Mouse (Mus musculus) CH12.LX (cell line): ENCODE measurements around the gene Wdfy3. TPM values are rescaled to one million over a fixed set of nuclear protein-coding genes. Genes with fewer than 3 reads are reported as not detected.

Experiments used
- DNase-seq: peaks from one replicate; pipeline ENCODE4 v3.0.0-alpha.2; 2013; ENCODE audit errors: extremely low read depth
- H3K27ac ChIP-seq: 2 replicates; pipeline ENCODE4 v1.5.1; 2012; ENCODE audit warnings: low read depth, mild to moderate bottlenecking, control low read depth, moderate library complexity; ENCODE audit not compliant: insufficient read depth
- H3K27me3 ChIP-seq: replicated peaks from 2 replicates; pipeline ENCODE3; 2012; ENCODE audit warnings: inconsistent platforms
- H3K36me3 ChIP-seq, 2 experiments: replicated peaks in 1 of 2; 2 replicates each; pipeline versions ENCODE3 to v1.6.1; 2012; ENCODE audit warnings: inconsistent platforms in 1 of 2, low read length in 1 of 2, mild to moderate bottlenecking in 1 of 2, mixed read lengths in 1 of 2, moderate library complexity in 1 of 2; ENCODE audit not compliant: control insufficient read depth in 1 of 2, insufficient read depth in 1 of 2
- H3K4me1 ChIP-seq, 2 experiments: 2 replicates each; pipeline ENCODE4 v1.6.1; 2012; ENCODE audit warnings: inconsistent platforms in 1 of 2, moderate library complexity in 1 of 2; ENCODE audit not compliant: insufficient read depth in 2 of 2, control insufficient read depth in 1 of 2
- H3K4me2 ChIP-seq: 2 replicates; pipeline ENCODE4 v1.6.1; 2012; ENCODE audit warnings: low read depth, mild to moderate bottlenecking, control low read depth; ENCODE audit not compliant: poor library complexity, insufficient read depth, severe bottlenecking
- H3K4me3 ChIP-seq, 3 experiments: fragments of 150-350 bp in 1 of 3; sonication (generic) in 1 of 3; replicated peaks in 1 of 3; 2 replicates each; pipeline versions ENCODE3 to v1.5.1; 2011 to 2012; ENCODE audit warnings: low read depth in 2 of 3, low read length in 2 of 3, mild to moderate bottlenecking in 2 of 3, moderate library complexity in 2 of 3, control low read depth in 1 of 3, improper control_type of control experiment in 1 of 3, inconsistent platforms in 1 of 3, mixed read lengths in 1 of 3; ENCODE audit not compliant: poor library complexity in 1 of 3
- H3K79me2 ChIP-seq: replicated peaks from 2 replicates; pipeline ENCODE4 v1.6.1; 2012; ENCODE audit warnings: mild to moderate bottlenecking, moderate library complexity; ENCODE audit not compliant: control insufficient read depth, poor library complexity, insufficient read depth, severe bottlenecking; ENCODE audit errors: extremely low read depth
- H3K9ac ChIP-seq: 2 replicates; pipeline ENCODE4 v1.6.1; 2012; ENCODE audit warnings: low read depth, mild to moderate bottlenecking, control low read depth, moderate library complexity; ENCODE audit not compliant: insufficient read depth
- H3K9me3 ChIP-seq: replicated peaks from 2 replicates; pipeline ENCODE3; 2012; ENCODE audit warnings: low read length, inconsistent platforms, mixed read lengths
- BHLHE40 ChIP-seq: IDR thresholded peaks from 2 replicates; pipeline ENCODE4 v1.6.1; 2011; ENCODE audit warnings: mild to moderate bottlenecking, low read depth, low read length, improper control_type of control experiment
- CTCF ChIP-seq, 2 experiments: IDR thresholded peaks in 1 of 2; conservative IDR thresholded peaks in 1 of 2; 2 replicates each; pipeline ENCODE4 v1.5.1; 2011 to 2012; ENCODE audit warnings: low read depth in 2 of 2, low read length in 2 of 2, improper control_type of control experiment in 1 of 2, inconsistent platforms in 1 of 2, mild to moderate bottlenecking in 1 of 2, moderate library complexity in 1 of 2
- GABPA ChIP-seq: IDR thresholded peaks from 2 replicates; pipeline ENCODE4 v1.6.1; 2012; ENCODE audit warnings: low read depth, low read length, improper control_type of control experiment, inconsistent platforms; ENCODE audit not compliant: insufficient replicate concordance
- IRF4 ChIP-seq: IDR thresholded peaks from 2 replicates; pipeline ENCODE4 v1.6.1; 2014; ENCODE audit warnings: low read depth, mild to moderate bottlenecking, inconsistent platforms, low read length, improper control_type of control experiment
- KAT2A ChIP-seq: IDR thresholded peaks from 2 replicates; pipeline ENCODE4 v1.6.1; 2012; ENCODE audit warnings: low read length, improper control_type of control experiment, inconsistent platforms; ENCODE audit not compliant: insufficient replicate concordance
- MAFK ChIP-seq: IDR thresholded peaks from 2 replicates; pipeline ENCODE4 v1.6.1; 2011; ENCODE audit warnings: low read length, improper control_type of control experiment; ENCODE audit not compliant: insufficient replicate concordance
- MAZ ChIP-seq: IDR thresholded peaks from 2 replicates; pipeline ENCODE4 v1.6.1; 2012; ENCODE audit warnings: low read depth, mild to moderate bottlenecking, inconsistent platforms, low read length, improper control_type of control experiment, moderate library complexity
- NRF1 ChIP-seq: IDR thresholded peaks from 2 replicates; pipeline ENCODE4 v1.6.1; 2014; ENCODE audit warnings: low read depth, mild to moderate bottlenecking, inconsistent platforms, low read length, improper control_type of control experiment, moderate library complexity
- PAX5 ChIP-seq: IDR thresholded peaks from 2 replicates; pipeline ENCODE4 v1.6.1; 2012; ENCODE audit warnings: low read length, inconsistent platforms, mixed read lengths
- POLR2AphosphoS2 ChIP-seq: IDR thresholded peaks from 2 replicates; pipeline ENCODE4 v1.6.1; 2011; ENCODE audit warnings: low read depth, low read length, improper control_type of control experiment
- RCOR1 ChIP-seq: conservative IDR thresholded peaks from 2 replicates; pipeline ENCODE4 v1.6.1; 2012; ENCODE audit warnings: low read depth, mild to moderate bottlenecking, inconsistent platforms, low read length, improper control_type of control experiment
- SMC3 ChIP-seq: IDR thresholded peaks from 2 replicates; pipeline ENCODE4 v1.6.1; 2011; ENCODE audit warnings: low read depth, low read length, improper control_type of control experiment
- TBP ChIP-seq: conservative IDR thresholded peaks from 2 replicates; pipeline ENCODE4 v1.6.1; 2011; ENCODE audit warnings: low read depth, low read length, improper control_type of control experiment
- TCF12 ChIP-seq: IDR thresholded peaks from 2 replicates; pipeline ENCODE4 v1.6.1; 2014; ENCODE audit warnings: low read depth, mild to moderate bottlenecking, inconsistent platforms, low read length, improper control_type of control experiment
- USF2 ChIP-seq: conservative IDR thresholded peaks from 2 replicates; pipeline ENCODE4 v1.6.1; 2011; ENCODE audit warnings: low read depth, low read length, improper control_type of control experiment
- ZKSCAN1 ChIP-seq: IDR thresholded peaks from 2 replicates; pipeline ENCODE4 v1.6.1; 2012; ENCODE audit warnings: low read depth, inconsistent platforms, low read length, improper control_type of control experiment, borderline replicate concordance
- ZMIZ1 ChIP-seq: IDR thresholded peaks from 2 replicates; pipeline ENCODE4 v1.6.1; 2012; ENCODE audit warnings: low read depth, mild to moderate bottlenecking, inconsistent platforms, low read length, improper control_type of control experiment
- ZNF384 ChIP-seq: IDR thresholded peaks from 2 replicates; pipeline ENCODE4 v1.6.1; 2012; ENCODE audit warnings: low read depth, low read length, improper control_type of control experiment, inconsistent platforms
- dilution Hi-C: fragments of 300-500 bp; cut with MboI; formaldehyde crosslinking; loops from 2 replicates; pipeline ENCODE4 v1.14.3; 2020; ENCODE audit warnings: low sequenced_read_pairs; ENCODE audit not compliant: extremely low pct_unique_long_range_greater_than_20kb, extremely low pct_ligation_motif_present
- in situ Hi-C: fragments of 300-500 bp; cut with MboI; formaldehyde crosslinking; loops from 3 replicates; pipeline ENCODE4 v1.14.3; 2019; ENCODE audit warnings: low sequenced_read_pairs, low pct_ligation_motif_present, low pct_unique_long_range_greater_than_20kb, mixed read lengths
- polyA plus RNA-seq: library from polyadenylated mRNA; unstranded; fragments of >175 nt; gene quantifications from 2 replicates; pipeline ENCODE4 v1.2.1, GENCODE M21; 2012; ENCODE audit warnings: low read depth; ENCODE audit not compliant: insufficient read length
- total RNA-seq, 2 experiments: library from RNA; depleted of rRNA; stranded (reverse); fragments of 300-350 nt in 1 of 2; fragments of >200 nt in 1 of 2; gene quantifications; 2 replicates each; pipeline ENCODE4 v1.2.3; 2012 to 2014

Gene Wdfy3
- total and polyA plus RNA-seq, 3 experiments: not detected

DNA sequence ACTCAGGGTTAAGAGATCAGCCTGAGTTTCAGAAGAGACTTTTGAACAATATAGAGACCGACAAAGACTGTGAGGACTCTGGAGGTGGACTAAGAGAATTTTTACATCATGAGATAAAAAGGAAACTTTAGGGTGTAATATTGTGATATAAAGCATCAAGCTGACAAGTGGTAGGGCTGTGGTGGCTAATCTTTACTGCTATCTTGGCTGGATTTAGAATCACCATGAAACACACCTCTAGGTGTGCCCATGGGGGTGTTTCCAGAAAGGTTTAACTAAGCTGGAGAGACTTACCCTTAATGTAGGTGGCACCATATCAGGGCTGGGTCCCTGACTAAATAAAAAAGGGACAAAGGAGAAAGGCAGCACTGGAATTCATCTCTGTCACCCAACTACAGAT is 19.0 kb downstream of the Wdfy3 start:
- Histone ChIP-seq H3K4me3 (no peak overlapping the region), H3K79me2 (no peaks in the 10 kb centered on the region), H3K4me1 (no peaks in the 10 kb centered on the region), H3K27ac (no peak overlapping the region), H3K9ac (no peak overlapping the region), H3K4me2 (no peak overlapping the region), H3K27me3 (no peaks in the 10 kb centered on the region), H3K36me3 (no peaks in the 10 kb centered on the region), H3K9me3 (peaks cover 17% of the 10 kb centered on the region)
- TF ChIP-seq SMC3: no peak
- TF ChIP-seq MAZ: no peak
- no peak for TF ChIP-seq TCF12
- TF ChIP-seq KAT2A: no peak
- TF ChIP-seq TBP: no peak
- TF ChIP-seq ZNF384: no peak
- no peak for TF ChIP-seq USF2
- no peak for TF ChIP-seq NRF1
- DNase-seq: no peak
- in situ Hi-C loops (no loop called here), dilution Hi-C loops (no loop called here)

DNA sequence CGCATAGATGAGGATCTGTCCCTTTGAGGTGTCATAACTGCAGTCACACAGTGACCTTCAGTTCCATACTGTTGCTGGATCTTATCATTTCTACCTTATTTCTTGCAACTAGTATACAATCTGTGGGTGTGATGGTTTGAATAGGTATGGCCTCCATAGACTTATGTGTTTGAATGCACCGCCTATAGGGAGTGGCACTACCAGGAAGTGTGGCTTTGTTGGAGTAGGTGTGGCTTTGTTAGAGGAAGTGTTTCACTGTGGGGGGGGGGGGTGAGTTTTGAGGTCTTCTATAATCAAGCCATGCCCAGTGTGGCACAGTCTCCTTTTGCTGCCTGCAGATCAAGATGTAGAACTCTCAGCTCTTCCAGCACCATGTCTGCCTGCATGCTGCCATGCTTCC is 21.3 kb downstream of the Wdfy3 start:
- H3K4me2 ChIP-seq: no peak overlapping the region
- H3K36me3 ChIP-seq: no peaks in the 10 kb centered on the region
- H3K9ac ChIP-seq: no peak overlapping the region
- TF ChIP-seq CTCF (conservative IDR thresholded peaks at IDR 0.05 in 1 of 2, IDR thresholded peaks at IDR 0.05 in 1 of 2; ENCODE audit: low read depth in 2 of 2, low read length in 2 of 2) (no peak), GABPA (no peak), RCOR1 (no peak), BHLHE40 (no peak), ZMIZ1 (no peak), ZKSCAN1 (no peak), MAFK (no peak), MAZ (no peak), IRF4 (no peak), PAX5 (no peak), POLR2AphosphoS2 (no peak)
- DNase-seq: no peak
- no peak overlapping the region for H3K27ac ChIP-seq
- in situ Hi-C loops: no loop called here
- dilution Hi-C loops: no loop called here
- H3K9me3 ChIP-seq: peaks cover 22% of the 10 kb centered on the region
- no peaks in the 10 kb centered on the region for H3K79me2 ChIP-seq
- no peaks in the 10 kb centered on the region for H3K4me1 ChIP-seq
- H3K4me3 ChIP-seq: no peak overlapping the region
- no peaks in the 10 kb centered on the region for H3K27me3 ChIP-seq
